Mouse (Mus musculus): Measurements from ENCODE around the gene Pi4k2a.
A peak's percentile ranks its signal among the peaks of the same experiment; 100 is the strongest.

GRCm38 (mm10) chr19:42166130-42166529, 75.9 kb downstream of the Pi4k2a start:
- TF ChIP-seq CTCF (conservative IDR thresholded peaks at IDR 0.05 in 1 of 2, IDR thresholded peaks at IDR 0.05 in 1 of 2; ENCODE audit: low read depth in 2 of 2, low read length in 2 of 2), result peak; percentile 85 to 97
- TF ChIP-seq HCFC1 (IDR thresholded peaks at IDR 0.05; ENCODE audit: low read depth, low read length), result peak; percentile 40; the same call in 1 of the 2 replicates
- no peak for TF ChIP-seq EP300 (IDR thresholded peaks at IDR 0.05; ENCODE audit: low read length)
- TF ChIP-seq MAZ (IDR thresholded peaks at IDR 0.05; ENCODE audit: low read depth, low read length), result no peak
- TF ChIP-seq E2F4 (IDR thresholded peaks at IDR 0.05; ENCODE audit: insufficient replicate concordance, low read depth, low read length), result no peak
- peak; percentile 62; the same call in 1 of the 2 replicates for TF ChIP-seq MYC (IDR thresholded peaks at IDR 0.05; ENCODE audit: low read depth, low read length)
- TF ChIP-seq GABPA (IDR thresholded peaks at IDR 0.05; ENCODE audit: insufficient replicate concordance, low read depth, low read length), result no peak
- TF ChIP-seq MAX (IDR thresholded peaks at IDR 0.05; ENCODE audit: low read length), result no peak
- TF ChIP-seq KAT2A (IDR thresholded peaks at IDR 0.05; ENCODE audit: insufficient replicate concordance, low read length), result no peak
- TF ChIP-seq POLR2A (IDR thresholded peaks at IDR 0.05; ENCODE audit: low read depth, low read length), result 0 out of 2 replicates have a peak, but pooled peaks have one; percentile 32
- TF ChIP-seq MAFK (IDR thresholded peaks at IDR 0.05; ENCODE audit: insufficient replicate concordance, low read length), result no peak
